Mouse (Mus musculus) midbrain, embryonic 12.5 days (tissue): ENCODE results near the gene Serf2. TPM values are rescaled to one million over a fixed set of nuclear protein-coding genes. Genes with fewer than 3 reads are reported as not detected.

Experiments used
- ATAC-seq: fragments of 200-750 bp; cut with Nextera tagmentation; 2 replicates; pipeline ENCODE4 v1.8.0; 2017; ENCODE audit warnings: low read depth, moderate TSS enrichment, moderate library complexity; ENCODE audit not compliant: low FRiP score
- H3K27ac ChIP-seq: fragments of 300-500 bp; sonication (generic); replicated peaks from 2 replicates; pipeline ENCODE4 v1.5.1; 2016; ENCODE audit warnings: mild to moderate bottlenecking
- H3K27me3 ChIP-seq: fragments of 300-500 bp; sonication (generic); 2 replicates; pipeline ENCODE4 v1.6.1; 2016; ENCODE audit warnings: mild to moderate bottlenecking
- H3K36me3 ChIP-seq: fragments of 300-500 bp; sonication (generic); 2 replicates; pipeline ENCODE4 v1.6.1; 2016
- H3K4me1 ChIP-seq: fragments of 300-500 bp; sonication (generic); 2 replicates; pipeline ENCODE4 v1.6.1; 2016
- H3K4me2 ChIP-seq: fragments of 300-500 bp; sonication (generic); replicated peaks from 2 replicates; pipeline ENCODE4 v1.6.1; 2016; ENCODE audit warnings: mild to moderate bottlenecking, moderate library complexity
- H3K4me3 ChIP-seq: fragments of 300-500 bp; sonication (generic); 2 replicates; pipeline ENCODE4 v1.5.1; 2016; ENCODE audit warnings: mild to moderate bottlenecking
- H3K9ac ChIP-seq: fragments of 300-500 bp; sonication (generic); replicated peaks from 2 replicates; pipeline ENCODE4 v1.6.1; 2016; ENCODE audit warnings: mild to moderate bottlenecking, moderate library complexity
- H3K9me3 ChIP-seq: fragments of 300-500 bp; sonication (generic); 2 replicates; pipeline ENCODE4 v1.6.1; 2016; ENCODE audit warnings: mild to moderate bottlenecking
- WGBS: fragments of 180-500 bp; shearing (Covaris S2); methylation state at CpG from one replicate; pipeline ENCODE4 v1.1.7; 2016; 5-methylcytosine and 5-hydroxymethylcytosine counted together
- polyA plus RNA-seq: library from polyadenylated mRNA; unstranded; fragments of >200 nt; fragmentation: Nextera tagmentation; extraction: Ambion mirVana; gene quantifications from 2 replicates; pipeline ENCODE4 v1.2.1, GENCODE M21; 2016

Gene Serf2
- polyA plus RNA-seq, result 456 and 461 TPM in 2 replicates

DNA sequence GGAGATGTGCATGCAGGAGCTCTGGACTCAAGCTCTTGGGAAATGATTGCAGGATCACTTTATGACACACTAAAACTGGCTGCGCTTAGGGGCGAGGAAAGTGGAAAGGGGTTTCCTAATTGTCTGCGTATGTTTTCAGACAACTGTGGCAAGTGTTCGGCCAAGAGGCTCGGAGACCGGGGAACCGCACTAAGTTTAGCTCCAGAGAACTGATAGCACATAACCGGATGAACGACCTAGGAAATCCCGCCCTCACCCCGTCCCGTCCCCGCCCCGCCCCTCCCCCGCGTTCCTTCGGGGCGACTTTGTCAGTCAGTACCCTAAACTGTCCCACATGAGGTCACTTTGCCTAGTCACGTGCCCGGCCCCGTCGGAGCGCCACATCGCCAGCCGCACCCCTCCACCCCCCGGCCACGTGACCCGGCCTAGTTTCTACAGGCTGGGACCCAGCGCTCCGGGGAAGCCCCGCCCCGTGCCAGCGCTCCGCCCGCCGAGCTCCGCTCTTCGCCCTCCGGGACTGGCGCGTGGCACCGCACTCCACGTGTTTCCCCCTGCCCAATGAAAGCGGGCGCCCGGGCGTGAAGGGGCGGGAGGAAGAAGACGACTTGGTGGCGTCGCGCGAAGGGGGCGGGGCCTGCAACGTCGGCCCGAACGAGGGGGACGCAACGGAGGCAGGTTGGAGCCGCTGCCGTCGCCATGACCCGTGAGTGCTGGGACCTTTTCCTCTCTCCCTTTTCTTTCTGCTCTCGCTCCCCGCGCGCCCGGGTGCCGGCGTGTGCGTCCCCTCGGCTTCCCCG lies at the start of gene Serf2:
Gene Serf2 (plus strand): TSS at position 457 of the 797 bp plus-strand sequence.
- Histone ChIP-seq H3K36me3 (peaks cover 26% of the 10 kb centered on the region), H3K4me1 (peaks cover 25% of the 10 kb centered on the region), H3K27me3 (no peaks in the 10 kb centered on the region), H3K4me3 (peak within 1 kb of the TSS; percentile 97), H3K9me3 (no peaks in the 10 kb centered on the region), H3K4me2 (peak within 1 kb of the TSS; percentile 96), H3K9ac (peak within 1 kb of the TSS; percentile 92), H3K27ac (peak within 1 kb of the TSS; percentile 95)
- ATAC-seq, result peak; percentile 99
- WGBS, result 1% methylated on average over 63 of the region's 74 CpGs

DNA sequence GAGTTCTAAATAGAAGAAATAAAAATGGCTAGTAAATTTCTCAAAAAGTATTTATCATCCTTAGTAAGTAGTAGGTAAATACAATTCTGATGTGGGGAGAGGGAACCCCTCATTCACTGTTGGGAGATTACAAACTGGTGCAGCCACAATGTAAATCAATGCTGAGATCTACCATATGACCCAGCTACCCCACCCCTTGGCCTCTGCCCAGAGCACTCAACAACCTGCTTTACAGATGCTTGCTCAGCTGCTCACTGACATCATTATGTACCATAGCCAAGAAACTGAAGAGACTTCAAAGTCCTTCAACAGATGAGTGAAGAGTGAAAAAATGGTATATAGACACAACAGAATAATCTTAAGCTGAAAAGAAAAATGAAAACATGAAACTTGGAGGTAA lies 45.7 kb upstream of the Serf2 start:
- no peak for ATAC-seq
- H3K27ac ChIP-seq, result no peak overlapping the region
- no peak overlapping the region for H3K4me2 ChIP-seq
- no peaks in the 10 kb centered on the region for H3K36me3 ChIP-seq
- no peaks in the 10 kb centered on the region for H3K4me1 ChIP-seq
- no peak overlapping the region for H3K9ac ChIP-seq
- no peaks in the 10 kb centered on the region for H3K27me3 ChIP-seq
- no peak overlapping the region for H3K4me3 ChIP-seq
- no peaks in the 10 kb centered on the region; the same call in 1 of the 2 replicates for H3K9me3 ChIP-seq

DNA sequence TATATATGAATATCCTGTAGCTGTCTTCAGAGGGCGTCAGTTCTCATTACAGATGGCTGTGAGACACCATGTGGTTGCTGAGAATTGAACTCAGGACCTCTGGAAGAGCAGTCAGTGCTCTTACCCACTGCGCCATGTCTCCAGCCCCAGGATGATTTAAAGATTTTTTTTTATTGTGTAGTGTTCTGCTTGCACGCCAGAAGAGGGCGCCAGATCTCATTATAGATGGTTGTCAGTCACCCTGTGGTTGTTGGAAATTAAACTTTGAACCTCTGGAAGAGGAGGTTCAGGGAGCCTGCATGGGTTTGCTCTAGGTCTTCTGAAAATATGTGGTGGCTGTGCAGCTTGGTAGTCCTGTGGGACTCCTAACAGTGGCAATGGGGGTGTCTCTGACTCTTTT lies 40.8 kb upstream of the Serf2 start:
- Histone ChIP-seq H3K9me3 (no peaks in the 10 kb centered on the region; the same call in 1 of the 2 replicates), H3K36me3 (no peaks in the 10 kb centered on the region), H3K9ac (no peak overlapping the region), H3K27ac (no peak overlapping the region), H3K4me3 (no peak overlapping the region), H3K27me3 (no peaks in the 10 kb centered on the region), H3K4me1 (no peaks in the 10 kb centered on the region), H3K4me2 (no peak overlapping the region)
- 29% methylated on average over 4 of the region's 4 CpGs for WGBS
- no peak for ATAC-seq

DNA sequence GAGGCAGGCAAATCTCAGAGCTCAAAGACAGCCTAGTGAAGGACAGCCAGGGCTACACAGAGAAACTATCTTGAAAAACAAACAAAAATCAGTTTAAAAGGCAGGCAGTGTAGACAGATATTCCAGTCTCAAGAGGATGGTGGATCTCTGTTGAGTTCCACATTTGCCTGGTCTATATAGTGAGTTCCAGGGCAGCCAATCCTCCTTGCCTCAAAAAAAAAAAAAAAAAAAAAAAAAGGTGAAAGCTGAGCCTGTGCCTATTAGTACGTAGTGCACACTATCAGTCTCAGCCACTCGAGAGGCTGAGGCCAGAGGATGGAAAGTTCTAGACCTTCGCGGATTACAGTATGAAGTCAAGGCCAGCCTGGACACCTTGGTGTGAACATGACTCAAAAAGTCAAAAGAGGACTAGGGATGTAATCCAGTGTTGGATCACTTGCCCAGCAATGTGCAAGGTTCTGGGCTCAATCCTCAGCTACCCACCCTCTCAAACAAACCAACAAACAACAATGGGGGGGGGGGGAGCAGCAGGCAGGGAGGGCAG lies 36.1 kb upstream of the Serf2 start:
- Histone ChIP-seq H3K9me3 (no peaks in the 10 kb centered on the region; the same call in 1 of the 2 replicates), H3K36me3 (peaks cover 6% of the 10 kb centered on the region; the same call in 1 of the 2 replicates), H3K4me2 (peak overlapping the region; percentile 53), H3K4me1 (peaks cover 18% of the 10 kb centered on the region), H3K27ac (peak overlapping the region; percentile 92), H3K4me3 (peak overlapping the region; percentile 74), H3K9ac (peak overlapping the region; percentile 89), H3K27me3 (no peaks in the 10 kb centered on the region)
- ATAC-seq, result no peak
- 23% methylated on average over 4 of the region's 4 CpGs for WGBS

DNA sequence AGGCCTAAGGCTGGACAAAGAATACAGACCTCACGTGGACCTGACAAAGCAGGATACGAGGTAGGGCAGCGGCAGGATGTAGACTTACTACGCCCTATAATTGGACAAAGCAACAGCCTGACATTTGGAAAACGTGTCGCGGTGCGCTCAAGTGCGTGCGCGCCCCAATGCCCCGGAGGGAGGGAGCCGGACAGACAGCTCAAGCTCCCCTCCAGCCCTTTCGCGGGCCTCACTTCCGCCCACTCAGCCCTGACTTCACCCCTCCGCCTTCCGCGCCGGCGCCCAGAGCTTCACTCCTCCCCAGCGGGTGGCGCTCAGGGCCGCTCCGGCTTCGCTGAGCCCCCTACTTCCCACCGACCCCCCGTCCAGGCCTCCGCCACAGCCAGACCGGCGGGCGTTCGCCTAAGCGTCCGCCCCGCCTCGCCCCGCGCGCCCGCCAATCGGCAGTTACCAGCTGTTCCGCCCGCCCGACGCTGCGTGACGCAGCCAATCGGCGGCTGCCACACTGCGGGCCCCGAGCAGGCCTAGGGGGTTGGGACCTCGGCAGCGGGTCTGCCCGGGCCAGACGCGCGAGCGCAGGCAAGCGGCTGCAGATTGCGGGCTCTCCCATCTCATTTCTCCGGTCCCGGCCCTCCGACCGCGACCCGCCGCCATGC lies 35.5 kb upstream of the Serf2 start, which contains the start of the genes Pdia3 and Catsper2:
Gene Pdia3 (plus strand): TSS at position 389 of the 656 bp plus-strand sequence.
Gene Catsper2 (minus strand): TSS at position 406 of the 656 bp plus-strand sequence.
- H3K36me3 ChIP-seq, result peaks cover 12% of the 10 kb centered on the region
- H3K9ac ChIP-seq, result peak within 1 kb of the TSS; percentile 89
- H3K4me2 ChIP-seq, result peak within 1 kb of the TSS; percentile 65
- 1% methylated on average over 66 of the region's 68 CpGs for WGBS
- H3K27me3 ChIP-seq, result no peaks in the 10 kb centered on the region
- H3K27ac ChIP-seq, result peak within 1 kb of the TSS; percentile 92
- H3K4me3 ChIP-seq, result peak within 1 kb of the TSS; percentile 74
- H3K9me3 ChIP-seq, result no peaks in the 10 kb centered on the region
- ATAC-seq, result peak; percentile 99
- peaks cover 18% of the 10 kb centered on the region for H3K4me1 ChIP-seq

DNA sequence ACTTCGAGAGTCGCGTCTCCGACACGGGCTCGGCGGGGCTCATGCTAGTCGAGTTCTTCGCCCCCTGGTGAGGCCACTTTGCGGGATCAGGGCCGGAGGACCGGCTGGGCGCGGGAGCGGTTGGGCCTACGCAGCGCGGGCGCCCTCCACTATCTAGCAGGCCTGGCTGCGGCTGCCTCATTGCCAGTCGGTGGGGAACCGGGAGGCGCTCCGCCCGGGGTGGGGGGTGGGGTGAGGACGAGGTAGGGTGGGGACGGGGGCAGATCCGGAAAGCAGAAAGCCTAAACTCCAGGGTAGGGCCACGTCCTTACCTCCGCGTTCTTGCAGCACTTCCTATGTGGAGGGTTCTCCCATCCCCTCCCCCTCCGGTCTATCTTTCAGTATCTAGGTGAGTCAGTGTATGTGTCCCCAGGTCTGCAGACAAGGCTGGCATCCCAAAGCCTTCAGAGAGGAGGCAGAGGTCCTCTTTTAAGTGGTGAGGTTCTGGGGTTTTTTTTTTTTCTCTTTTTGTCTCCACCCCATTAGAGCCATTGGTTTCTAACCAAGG lies 34.8 kb upstream of the Serf2 start:
- ATAC-seq, result peak; percentile 48
- WGBS, result 0% methylated on average over 32 of the region's 32 CpGs
- Histone ChIP-seq H3K36me3 (peaks cover 19% of the 10 kb centered on the region), H3K9ac (peak overlapping the region; percentile 89), H3K4me2 (peak overlapping the region; percentile 65), H3K4me3 (peak overlapping the region; percentile 74), H3K27me3 (no peaks in the 10 kb centered on the region), H3K9me3 (no peaks in the 10 kb centered on the region), H3K27ac (peak overlapping the region; percentile 92), H3K4me1 (peaks cover 18% of the 10 kb centered on the region)

DNA sequence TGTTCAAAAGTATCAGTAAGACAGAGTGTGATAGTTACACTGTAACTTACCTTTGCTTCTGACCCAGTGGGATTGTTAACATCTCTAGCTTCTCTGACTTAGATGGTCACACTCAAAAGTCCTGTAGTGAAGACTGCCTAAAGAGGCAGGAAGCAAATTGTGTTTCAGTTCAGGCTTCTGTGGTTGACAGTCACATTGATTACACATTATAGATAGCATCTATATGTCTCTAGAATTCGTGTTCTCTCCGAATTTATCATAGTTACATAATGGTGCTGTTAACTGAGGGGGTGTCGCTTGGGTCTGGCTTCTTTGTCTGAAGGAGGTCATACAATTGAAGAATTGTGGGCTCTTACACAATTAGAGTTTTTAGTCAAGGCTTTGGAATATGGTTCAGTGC lies 33.9 kb upstream of the Serf2 start:
- H3K9ac ChIP-seq, result peak overlapping the region; percentile 89
- H3K36me3 ChIP-seq, result peaks cover 19% of the 10 kb centered on the region
- peak overlapping the region; percentile 74 for H3K4me3 ChIP-seq
- H3K9me3 ChIP-seq, result no peaks in the 10 kb centered on the region
- ATAC-seq, result no peak
- peak overlapping the region; percentile 65 for H3K4me2 ChIP-seq
- H3K27me3 ChIP-seq, result no peaks in the 10 kb centered on the region
- peaks cover 18% of the 10 kb centered on the region for H3K4me1 ChIP-seq
- WGBS, result 70% methylated on average over 3 of the region's 3 CpGs
- H3K27ac ChIP-seq, result no peak overlapping the region

DNA sequence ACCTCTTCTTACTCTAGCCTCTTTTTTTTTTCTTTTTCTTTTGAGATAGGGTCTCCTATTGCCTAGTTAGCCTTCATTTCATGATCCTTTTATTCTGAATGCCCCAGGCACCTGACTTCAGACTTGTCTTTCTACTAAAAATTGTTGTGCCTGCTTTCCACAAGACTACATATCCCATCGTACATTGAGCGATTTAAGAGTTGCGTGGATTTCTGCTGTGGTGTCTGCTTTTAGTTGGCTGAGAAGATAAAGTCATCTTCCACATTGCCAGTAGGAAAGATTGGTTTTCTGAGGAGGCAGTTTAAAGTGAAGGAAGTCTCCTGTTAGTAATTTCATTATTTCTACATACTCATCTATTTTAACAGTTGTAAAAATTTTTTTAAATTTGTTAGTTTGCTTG lies 33.4 kb upstream of the Serf2 start:
- Histone ChIP-seq H3K4me1 (peaks cover 18% of the 10 kb centered on the region), H3K27me3 (no peaks in the 10 kb centered on the region), H3K36me3 (peaks cover 22% of the 10 kb centered on the region), H3K4me3 (peak overlapping the region; percentile 74), H3K9ac (peak overlapping the region; percentile 89; the same call in 1 of the 2 replicates), H3K9me3 (no peaks in the 10 kb centered on the region), H3K27ac (no peak overlapping the region), H3K4me2 (peak overlapping the region; percentile 65)
- WGBS, result 85% methylated on average over 3 of the region's 3 CpGs
- no peak for ATAC-seq

DNA sequence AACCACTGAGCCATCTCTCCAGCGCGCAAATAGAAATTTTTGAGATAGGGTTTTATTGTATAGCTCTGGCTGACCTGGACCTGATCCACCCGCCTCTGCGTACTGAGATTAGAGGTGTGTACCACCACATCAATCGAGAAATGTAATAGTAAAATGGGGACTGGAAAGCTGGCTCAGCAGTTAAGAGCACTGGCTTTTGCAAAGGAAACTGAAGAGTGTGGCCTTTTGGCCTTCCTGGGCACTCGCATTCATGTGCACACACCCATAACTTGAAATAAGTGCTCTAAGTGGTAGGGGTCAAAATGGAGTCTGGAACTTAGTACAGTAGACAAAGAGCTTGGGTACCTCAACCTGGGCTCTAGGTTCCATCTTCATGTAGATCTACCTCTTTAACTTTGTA lies 32.6 kb upstream of the Serf2 start:
- Histone ChIP-seq H3K4me1 (peaks cover 18% of the 10 kb centered on the region), H3K9me3 (no peaks in the 10 kb centered on the region), H3K27me3 (no peaks in the 10 kb centered on the region), H3K36me3 (peaks cover 25% of the 10 kb centered on the region), H3K27ac (no peak overlapping the region), H3K9ac (no peak overlapping the region; the same call in 1 of the 2 replicates), H3K4me3 (no peak overlapping the region), H3K4me2 (peak overlapping the region; percentile 65; the same call in 1 of the 2 replicates)
- WGBS, result 92% methylated on average over 6 of the region's 6 CpGs
- no peak for ATAC-seq

DNA sequence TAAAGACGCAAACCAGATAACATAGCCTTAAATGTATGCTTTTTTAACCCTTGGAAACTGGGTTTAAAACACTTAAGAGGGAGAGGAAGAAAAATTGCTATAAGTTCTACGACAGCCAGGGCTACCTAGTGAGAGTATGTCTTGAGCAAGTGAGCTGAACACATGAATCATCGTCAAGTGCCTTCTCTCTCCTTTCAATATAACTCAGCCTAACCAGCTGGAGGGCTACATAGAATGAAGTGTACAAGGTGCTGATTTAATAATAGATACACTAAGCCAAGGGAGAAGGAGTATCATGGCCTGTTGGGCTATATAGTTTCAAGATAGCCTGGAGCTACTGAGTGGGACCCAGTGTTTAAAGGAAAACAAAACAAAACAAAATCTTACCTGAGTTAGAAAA lies 30.5 kb upstream of the Serf2 start:
- H3K4me1 ChIP-seq, result peaks cover 18% of the 10 kb centered on the region
- no peak overlapping the region for H3K4me2 ChIP-seq
- H3K4me3 ChIP-seq, result no peak overlapping the region
- no peak overlapping the region for H3K27ac ChIP-seq
- no peaks in the 10 kb centered on the region for H3K27me3 ChIP-seq
- no peaks in the 10 kb centered on the region for H3K9me3 ChIP-seq
- no peak for ATAC-seq
- H3K9ac ChIP-seq, result no peak overlapping the region
- WGBS, result 97% methylated on average over 3 of the region's 3 CpGs
- peaks cover 44% of the 10 kb centered on the region for H3K36me3 ChIP-seq

DNA sequence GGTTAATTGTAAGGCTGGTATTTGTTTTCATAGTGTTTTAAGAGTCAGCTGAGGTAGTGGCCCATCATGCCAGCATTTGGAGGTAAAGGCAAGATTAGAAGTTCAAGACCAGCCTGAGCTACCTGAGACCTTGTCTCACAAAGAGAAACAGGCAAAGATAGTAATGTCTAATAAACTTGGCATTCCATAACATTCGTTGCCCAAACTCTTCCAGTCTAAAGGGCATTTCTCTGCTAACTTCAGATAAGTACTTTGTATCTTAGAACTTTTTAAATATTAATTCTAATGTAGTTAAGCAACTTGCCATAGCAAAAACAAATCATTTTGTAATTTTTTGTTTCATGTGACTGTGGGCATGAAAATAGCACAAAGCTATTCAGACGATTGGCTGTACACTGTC lies 25.8 kb upstream of the Serf2 start:
- 96% methylated on average over 2 of the region's 2 CpGs for WGBS
- no peak overlapping the region for H3K4me3 ChIP-seq
- H3K4me1 ChIP-seq, result no peaks in the 10 kb centered on the region
- peaks cover 75% of the 10 kb centered on the region for H3K36me3 ChIP-seq
- ATAC-seq, result no peak
- no peak overlapping the region for H3K4me2 ChIP-seq
- no peaks in the 10 kb centered on the region for H3K9me3 ChIP-seq
- no peak overlapping the region for H3K9ac ChIP-seq
- no peak overlapping the region for H3K27ac ChIP-seq
- H3K27me3 ChIP-seq, result no peaks in the 10 kb centered on the region
